Mouse (Mus musculus) urinary bladder, postnatal 25 days (tissue): ENCODE data around the gene Olfr1121.
"Not testable (repeated sequence)": the region's sequence is repeated elsewhere in the genome, so short reads cannot be mapped to it uniquely, and the experiment has no call there.

Experiments used
- DNase-seq: peaks from one replicate; pipeline ENCODE4 v3.0.0; 2022; ENCODE audit warnings: low spot score

Olfr1121 gene

GRCm38 (mm10) chr2:87369595-87369994, at the start of gene Olfr1121:
Olfr1121 (plus strand) TSS chr2:87369895.
- no peak for DNase-seq

- DNase-seq = no peak
These were observed 15.2 kb upstream of the Olfr1121 start, which contains the start of gene Olfr1120 for GRCm38 (mm10) chr2:87354515-87354914. Olfr1120 (plus strand) TSS chr2:87354815.

- not testable (repeated sequence) for DNase-seq
These were observed 9.6 kb upstream of the Olfr1121 start for GRCm38 (mm10) chr2:87360121-87360520.

GRCm38 (mm10) chr2:87371726-87372125, 2.0 kb downstream of the Olfr1121 start:
- no peak for DNase-seq

GRCm38 (mm10) chr2:87383935-87384334, 14.2 kb downstream of the Olfr1121 start:
- DNase-seq = no peak

DNA sequence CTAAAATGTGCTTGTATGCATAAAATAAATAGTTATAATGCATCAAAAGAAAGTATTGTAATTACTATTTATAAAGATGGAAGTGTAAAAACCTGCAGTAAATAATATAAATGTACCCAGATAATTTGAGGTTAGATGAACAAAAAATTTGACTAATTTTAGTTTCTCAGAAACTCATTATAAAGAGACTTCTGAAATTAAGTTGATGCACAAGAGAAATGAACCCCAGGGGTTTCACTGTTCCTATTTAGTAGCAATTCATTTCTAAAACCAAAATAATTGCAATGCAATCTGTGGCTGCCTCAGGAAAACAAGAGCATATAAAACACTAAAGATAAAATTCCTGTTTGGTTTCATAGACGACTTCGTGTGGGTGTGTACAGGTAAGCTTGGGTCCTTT, 15.9 kb downstream of the Olfr1121 start, which contains the start of gene Olfr1122:
TSS of gene Olfr1122 (plus strand) at position 301 of the 400 bp plus-strand sequence.
- DNase-seq = no peak

DNA sequence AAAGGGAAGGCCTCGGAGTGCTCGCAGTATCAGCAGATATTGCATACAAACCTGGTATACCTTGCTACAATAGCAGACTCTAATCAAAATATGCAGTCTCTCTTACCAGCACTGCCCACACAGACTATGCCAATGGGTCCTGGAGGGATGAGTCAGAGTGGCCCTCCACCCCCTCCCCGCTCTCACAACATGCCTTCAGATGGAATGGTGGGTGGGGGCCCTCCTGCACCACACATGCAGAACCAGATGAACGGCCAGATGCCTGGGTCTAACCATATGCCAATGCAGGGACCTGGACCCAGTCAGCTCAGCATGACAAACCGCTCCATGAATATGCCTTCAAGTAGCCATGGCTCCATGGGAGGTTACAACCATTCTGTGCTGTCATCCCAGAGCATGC, 23.9 kb downstream of the Olfr1121 start:
- DNase-seq = not testable (repeated sequence)

DNA sequence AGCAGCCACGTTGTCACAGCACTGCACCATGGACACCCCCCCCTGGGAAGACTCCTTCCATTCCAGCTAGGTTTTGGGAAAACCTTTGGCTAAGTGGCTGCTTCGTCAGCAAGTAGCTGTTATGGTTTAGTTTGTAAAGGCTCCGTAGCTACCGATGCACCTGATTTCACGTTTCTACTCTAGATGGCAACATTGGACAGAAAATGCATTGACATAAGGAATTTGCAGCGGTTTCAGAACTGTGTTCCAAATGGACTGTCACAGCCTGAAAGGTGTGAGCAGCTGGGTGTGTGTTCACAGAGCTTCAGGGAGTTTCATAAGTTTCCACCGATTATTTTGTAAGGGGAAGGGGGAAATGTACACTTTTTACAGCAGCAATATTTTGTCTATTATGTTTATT, 25.0 kb downstream of the Olfr1121 start:
- not testable (repeated sequence) for DNase-seq

DNA sequence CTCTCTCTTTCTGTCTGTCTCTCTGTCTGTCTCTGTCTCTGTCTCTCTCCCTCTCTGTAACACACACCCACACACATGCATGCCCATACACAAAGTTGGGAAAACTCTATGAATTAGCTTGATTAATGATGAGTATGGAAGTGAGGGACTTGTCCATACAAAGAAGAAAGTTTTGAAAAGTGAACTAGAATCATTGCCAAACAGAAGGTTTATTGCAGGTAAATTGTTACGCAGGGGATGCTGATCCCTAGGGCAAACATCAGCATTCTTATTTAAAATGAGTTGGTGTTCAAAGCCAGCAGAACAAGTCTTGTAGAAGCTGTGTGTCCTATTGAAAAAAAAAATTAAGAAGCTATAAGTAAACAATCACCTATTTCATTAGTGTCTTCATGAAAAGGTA, 46.6 kb downstream of the Olfr1121 start, which contains the start of gene Olfr1123:
TSS of gene Olfr1123 (plus strand) at position 301 of the 400 bp plus-strand sequence.
- DNase-seq = no peak
